Mouse (Mus musculus) urinary bladder, postnatal 4 days (tissue): Measurements from ENCODE around the gene Dhx8.
A peak's percentile ranks its signal among the peaks of the same experiment; 100 is the strongest.

Experiments used
- DNase-seq, 2 experiments: peaks; one replicate each; pipeline ENCODE4 v3.0.0; 2021 to 2022; ENCODE audit warnings: low spot score in 2 of 2

The Dhx8 gene

DNA sequence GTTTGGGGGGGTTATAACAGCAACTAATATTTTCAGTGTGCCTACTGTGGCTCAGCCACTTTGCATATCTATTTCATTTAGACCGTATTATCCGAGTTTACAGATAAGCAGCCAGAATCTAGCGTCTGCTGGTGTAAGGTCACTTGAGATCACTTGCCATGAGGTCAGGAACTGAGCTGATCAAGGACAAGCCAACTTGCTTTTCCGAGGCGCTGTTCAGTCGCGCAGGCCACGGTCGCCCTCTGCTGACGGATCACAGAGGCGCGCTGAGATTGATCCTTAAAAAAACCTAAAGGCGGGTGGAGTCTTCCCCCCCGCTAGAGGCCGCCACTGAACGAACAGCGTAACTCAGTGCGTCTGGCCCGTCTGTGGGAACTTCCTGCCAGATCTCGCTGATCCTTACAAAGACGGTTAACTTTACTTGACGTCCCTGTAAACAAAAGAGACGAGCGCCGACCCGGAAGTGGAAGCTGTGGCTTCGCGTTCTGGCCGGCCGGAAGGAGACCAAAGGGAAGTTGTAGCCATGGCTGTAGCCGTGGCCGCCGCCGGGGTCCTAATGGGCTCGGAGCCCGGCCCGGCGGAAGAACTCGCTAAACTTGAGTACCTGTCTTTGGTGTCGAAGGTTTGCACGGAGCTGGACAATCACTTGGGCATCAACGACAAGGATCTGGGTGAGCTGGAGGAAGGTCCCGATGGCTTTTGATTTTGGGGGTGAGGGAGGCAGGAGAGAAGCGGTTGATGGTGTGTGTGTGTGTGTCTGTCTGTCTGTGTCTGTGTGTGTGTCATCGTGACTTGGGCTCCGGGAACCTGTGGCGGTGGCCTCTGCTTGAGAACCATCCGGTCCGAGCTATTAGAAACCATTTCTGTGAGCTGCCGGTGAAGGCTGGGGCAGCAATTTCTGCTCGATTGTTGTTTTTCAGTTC is at the start of gene Dhx8:
Gene Dhx8, plus strand, starts transcription at position 402 of the 923 bp plus-strand sequence.
- peak; percentile 96 for DNase-seq

GRCm38 (mm10) chr11:101687351-101688301 is 45.1 kb upstream of the Dhx8 start:
- peak; percentile 76 to 79 for DNase-seq

DNA sequence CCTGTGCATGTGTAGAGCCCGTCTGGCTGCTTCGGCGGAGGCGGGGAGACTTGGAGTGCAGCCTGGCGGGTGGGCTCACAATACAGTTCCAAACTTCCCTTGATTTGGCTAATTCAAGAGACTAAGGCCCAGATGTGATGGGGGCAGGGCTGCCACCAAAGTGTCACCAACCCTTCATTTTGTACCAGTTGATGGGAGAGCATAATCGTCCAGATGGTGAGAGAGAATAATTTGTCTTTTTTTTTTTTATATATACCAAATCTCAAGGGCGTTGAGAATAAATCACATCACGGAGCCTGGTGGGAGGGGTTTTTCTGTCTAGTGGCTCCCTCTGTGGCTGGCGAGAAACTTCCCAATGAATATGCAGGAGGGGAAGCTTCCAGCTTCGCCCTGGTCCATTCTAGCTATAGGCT is 43.0 kb upstream of the Dhx8 start:
- no peak for DNase-seq

DNA sequence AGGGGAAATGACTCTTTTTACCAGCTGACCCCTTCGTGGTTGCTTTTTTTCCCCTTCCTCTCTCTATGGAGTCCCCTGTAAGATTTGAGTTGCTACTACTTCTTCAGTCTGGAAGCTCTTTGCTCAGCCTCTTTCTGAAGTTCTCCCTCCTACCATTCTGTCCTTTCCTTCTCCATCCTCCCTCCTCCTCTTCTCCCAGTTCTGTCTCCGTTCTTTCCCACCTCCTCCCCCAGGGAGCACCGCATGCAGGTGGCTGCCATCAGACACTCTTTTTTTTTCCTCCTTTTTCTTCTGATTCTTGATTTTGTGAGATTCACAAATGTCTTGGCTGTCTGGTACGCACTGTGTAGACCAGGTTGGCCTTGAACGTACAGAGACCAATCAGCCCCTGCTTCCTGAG is 42.4 kb upstream of the Dhx8 start:
- DNase-seq, result no peak

- DNase-seq, result no peak
These were observed 36.6 kb upstream of the Dhx8 start for GRCm38 (mm10) chr11:101695906-101696661.

DNA sequence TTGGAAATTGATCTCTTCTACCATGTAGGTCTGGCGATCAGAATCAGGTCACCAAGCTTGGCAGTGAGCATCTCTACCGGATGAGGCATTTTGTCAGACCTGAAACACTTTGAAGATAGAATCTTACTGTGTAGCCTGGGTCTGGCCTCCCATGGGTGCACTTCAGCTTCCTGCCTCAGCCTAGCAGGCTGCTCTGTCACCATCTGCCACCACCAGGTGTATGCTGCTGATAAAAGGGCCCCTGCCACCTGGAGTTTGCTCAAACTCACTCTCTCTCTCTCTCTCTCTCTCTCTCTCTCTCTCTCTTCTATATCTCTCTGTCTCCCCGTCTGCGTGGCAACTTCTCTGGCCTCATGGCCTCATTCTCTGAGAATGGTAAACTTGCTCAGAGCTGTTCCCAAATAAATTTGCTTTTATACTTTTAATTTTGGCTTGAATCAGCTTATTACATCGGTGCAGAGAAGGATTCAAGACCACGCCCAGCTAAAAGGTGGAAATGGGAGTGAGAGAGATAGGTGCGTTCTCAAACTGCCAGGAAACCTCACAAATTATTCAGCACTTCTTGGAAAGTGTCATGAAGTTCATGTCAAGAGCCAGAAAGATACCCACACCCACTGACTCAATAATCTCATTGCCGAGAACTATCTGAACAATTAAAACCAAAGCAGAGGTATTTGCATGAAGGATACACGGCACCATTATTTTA is 35.4 kb upstream of the Dhx8 start:
- DNase-seq, result no peak

DNA sequence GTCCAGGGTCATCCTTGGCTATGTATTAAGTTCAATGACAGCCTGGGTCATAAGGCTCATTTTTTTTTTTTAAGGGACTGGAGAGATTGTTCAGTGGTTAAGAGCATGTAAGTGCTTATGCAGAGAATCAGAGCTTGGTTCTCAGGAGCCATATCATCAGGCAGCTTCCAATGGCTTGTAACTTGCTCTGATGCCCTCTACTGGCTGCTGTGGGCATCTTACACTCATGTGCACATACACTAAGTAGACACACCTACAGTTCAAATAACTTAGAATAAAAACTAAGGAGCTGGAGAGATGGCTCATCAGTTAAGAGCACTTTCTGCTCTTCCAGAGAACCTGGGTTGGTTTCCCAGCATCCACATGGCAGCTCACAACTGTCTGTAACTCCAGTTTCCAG is 34.6 kb upstream of the Dhx8 start:
- DNase-seq, result no peak

GRCm38 (mm10) chr11:101699556-101699955 is 33.2 kb upstream of the Dhx8 start:
- DNase-seq, result no peak

DNA sequence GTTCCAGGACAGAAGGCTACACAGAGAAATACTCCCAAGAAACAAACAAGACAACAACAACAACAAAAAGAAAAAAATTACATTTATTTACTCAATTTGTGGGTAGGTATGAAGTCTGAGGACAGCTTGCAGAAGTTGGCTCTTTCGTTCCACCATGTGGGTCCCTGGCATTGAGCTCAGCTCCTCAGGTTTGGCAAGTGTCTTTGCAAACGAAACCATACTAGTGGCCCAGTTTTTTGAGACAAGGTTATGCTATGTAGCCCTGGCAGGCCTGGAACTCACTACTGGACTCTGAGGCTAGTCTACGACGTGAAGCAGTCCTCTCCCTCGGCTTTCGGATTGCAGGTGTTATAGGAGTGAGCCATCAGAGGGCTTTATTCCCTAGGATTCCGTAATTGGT is 32.7 kb upstream of the Dhx8 start:
- DNase-seq, result no peak

DNA sequence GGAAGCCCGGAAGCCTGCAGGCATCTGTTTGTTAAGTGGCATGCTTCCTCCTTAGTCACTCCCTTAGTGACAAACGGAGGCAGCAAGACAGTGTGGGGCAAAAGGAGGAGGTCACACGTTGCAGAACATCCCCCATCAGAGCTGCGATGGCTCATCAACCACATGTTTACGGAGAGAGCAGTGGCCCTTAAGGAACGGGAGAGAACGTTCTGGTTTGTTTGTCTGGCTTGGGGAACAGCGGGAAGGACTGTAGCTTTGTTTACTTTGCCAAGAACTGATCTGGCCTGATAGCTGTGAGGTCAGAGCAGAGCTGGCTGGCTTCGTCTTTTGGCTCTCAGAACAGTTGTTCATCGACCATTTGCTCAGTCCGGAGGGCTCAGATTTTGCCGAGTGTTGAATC is 32.3 kb upstream of the Dhx8 start:
- no peak for DNase-seq

- no peak for DNase-seq
These were observed 28.6 kb upstream of the Dhx8 start for GRCm38 (mm10) chr11:101704081-101704480.

GRCm38 (mm10) chr11:101706764-101707448 is 25.8 kb upstream of the Dhx8 start:
- DNase-seq, result no peak

GRCm38 (mm10) chr11:101708482-101708881 is 24.2 kb upstream of the Dhx8 start:
- DNase-seq, result no peak

DNA sequence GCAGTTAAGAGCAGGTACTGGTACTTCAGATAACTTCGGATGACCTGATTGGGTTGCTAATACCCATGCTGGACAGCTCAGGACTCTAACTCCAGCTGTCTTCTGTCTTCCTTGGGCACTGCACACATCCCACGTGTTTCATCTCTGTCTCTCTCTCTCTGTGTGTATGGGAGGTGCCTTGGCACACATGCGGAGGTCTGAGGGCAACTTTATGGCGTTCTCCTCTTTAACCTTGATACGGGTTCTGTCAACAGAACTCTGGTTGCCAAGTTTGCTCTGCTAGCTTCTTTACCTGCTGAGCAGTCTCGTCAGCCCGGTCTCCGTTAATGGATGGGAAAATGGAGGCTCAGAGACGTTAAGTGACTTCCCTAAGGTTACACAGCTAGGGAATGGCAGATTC is 19.9 kb upstream of the Dhx8 start:
- no peak for DNase-seq

DNA sequence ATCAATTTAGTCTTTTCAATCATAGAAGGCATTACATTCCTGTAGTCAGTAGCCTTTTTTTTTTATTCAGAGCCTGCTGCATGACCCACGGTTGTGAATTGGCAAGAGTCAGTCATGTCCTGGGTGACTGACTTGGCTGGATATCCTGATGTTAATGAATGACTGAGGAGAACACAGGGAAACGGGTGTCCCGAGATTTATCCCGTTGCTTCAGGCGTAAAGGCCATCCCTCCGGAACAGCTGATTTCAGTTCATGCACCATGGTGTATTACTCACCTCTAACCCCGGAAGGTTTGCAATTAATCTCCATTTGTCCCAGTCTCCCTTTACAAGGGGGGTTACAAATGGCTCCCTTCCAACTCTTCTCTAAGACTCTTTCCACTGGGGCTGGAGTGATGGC is 18.7 kb upstream of the Dhx8 start:
- no peak for DNase-seq

DNA sequence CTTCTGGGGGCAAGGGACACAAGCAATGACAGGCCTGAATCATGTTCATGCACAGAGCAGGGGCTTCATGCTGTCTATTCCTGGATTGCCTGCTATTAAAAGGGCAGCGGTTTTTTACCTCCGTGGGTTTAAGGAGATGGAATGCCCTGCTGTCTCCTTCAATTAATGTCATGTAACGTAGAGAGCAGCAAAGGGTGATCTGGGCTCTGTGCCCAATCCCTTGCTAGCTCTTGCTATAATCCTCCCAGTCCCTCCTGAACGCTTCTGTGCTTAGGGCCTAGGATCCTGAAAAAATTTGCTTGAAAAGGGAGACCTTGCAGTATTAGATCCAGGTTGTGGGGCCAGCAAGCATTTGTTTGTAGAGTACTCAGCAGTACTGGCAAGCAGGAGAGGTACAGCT is 14.4 kb upstream of the Dhx8 start:
- no peak for DNase-seq

GRCm38 (mm10) chr11:101719986-101720520 is 12.7 kb upstream of the Dhx8 start:
- no peak for DNase-seq

- no peak for DNase-seq
These were observed 7.7 kb upstream of the Dhx8 start for GRCm38 (mm10) chr11:101725043-101725442.

DNA sequence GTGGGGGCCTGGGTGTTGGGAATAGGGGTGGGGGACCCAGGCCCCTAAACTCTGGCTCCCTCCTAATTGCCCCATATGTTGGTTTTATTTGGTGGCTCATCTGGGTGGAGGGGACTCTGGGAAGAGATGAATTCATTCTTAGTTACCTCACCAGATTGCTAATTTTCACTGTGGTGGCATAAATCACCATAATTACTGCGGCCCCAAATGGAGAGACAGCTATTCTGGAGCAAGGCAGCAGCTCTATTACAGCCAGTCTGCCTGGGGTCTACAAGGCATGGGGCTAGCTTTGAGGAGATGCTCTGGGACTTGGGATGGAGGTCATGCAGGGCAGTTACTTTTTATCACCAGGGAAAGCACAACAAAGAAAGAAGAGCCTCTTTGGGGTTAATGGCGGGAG is 6.0 kb upstream of the Dhx8 start:
- no peak for DNase-seq

GRCm38 (mm10) chr11:101729308-101729707 is 3.4 kb upstream of the Dhx8 start:
- DNase-seq, result no peak
